Mouse (Mus musculus): ENCODE measurements around the gene Foxn3.

Foxn3 gene

DNA sequence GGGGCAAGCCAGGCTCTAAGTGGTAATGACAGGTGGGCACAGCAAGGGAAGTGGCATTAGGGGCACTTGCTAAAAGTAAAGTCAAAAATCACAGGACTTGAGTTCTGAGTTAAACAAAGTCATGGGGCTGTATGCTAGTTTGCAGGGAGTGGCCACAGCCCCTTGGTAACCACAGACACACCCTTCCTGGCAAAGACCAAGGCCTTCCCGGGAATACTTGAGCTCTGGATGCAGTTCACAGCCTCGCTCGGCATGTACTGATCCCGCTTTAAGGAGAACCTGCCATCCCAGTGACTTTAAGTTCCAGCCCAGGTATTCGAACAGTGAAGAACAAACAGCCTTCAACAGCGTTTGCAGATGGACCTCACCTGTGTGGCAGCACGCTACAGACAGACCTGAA lies 211.2 kb downstream of the Foxn3 start:
- DNase-seq (ENCODE audit: low spot score) = no peak

DNA sequence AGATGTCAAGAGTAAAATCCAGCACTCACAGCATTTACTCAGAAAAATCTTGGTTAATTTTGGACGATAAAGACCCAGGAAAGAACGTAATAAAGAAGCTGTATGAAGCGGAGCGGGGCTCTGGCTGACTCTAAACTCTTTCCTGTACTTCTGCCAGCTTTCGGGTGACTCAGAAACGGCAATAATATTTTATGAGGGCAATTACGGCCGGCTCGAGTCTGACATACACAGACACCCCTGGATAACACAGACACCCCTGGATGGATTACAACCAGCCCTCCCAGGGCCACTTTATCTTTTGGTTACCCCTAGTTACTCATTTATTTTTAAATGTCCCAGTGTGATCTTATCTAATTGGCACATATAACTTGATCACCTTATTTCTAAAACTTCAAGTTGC lies 211.7 kb downstream of the Foxn3 start:
- DNase-seq (ENCODE audit: low spot score) = no peak

DNA sequence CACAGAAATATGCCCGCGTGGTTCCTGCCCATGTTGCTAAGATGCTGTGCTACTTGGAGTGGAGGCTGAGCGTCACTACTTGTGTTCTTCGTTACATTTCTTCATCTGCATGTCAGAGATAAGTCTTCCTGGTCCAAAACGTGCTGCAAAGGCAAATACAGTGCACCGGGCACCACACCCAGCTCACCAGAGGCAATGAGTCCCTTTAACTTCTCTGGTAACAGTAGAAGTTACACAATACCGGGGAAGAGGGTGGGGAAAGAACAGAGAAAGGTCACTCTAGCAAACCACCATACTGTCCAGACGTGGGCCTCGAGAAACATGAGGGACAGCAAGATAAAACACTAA lies 213.8 kb downstream of the Foxn3 start:
- DNase-seq (ENCODE audit: low spot score) = no peak

DNA sequence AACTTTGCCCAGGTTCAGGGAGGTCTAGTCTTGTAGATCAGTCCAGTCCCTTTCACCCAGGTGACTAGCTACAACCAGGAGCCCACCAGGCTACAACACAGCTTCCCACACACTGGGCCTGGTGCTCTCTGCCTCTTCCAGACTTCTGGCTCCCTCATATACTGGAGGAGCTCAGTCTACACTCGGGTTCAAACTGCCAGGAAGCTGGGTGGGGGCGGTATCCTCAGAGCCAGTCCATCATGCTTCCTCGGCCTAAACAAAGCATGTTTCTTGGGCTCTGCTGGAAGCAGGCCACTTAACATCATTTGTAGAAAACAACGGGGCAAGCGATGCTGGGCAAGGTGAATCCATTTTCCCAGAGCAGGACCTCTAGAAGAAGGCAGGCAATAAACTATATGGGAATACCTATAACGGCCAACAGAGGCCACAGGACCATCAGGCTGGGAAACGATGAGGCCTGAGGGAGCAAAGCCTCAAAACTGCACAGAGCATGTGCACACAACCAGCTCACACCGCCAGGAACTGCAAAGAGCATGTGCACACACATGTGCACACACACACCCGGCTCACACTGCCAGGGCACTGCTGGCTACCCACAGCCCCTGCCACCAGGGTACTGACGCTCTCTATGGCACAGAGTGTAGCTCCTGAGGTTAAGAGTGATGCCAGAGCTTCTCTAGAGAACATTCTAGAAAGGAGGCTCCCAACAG lies 214.3 kb downstream of the Foxn3 start:
- DNase-seq (ENCODE audit: low spot score) = no peak

DNA sequence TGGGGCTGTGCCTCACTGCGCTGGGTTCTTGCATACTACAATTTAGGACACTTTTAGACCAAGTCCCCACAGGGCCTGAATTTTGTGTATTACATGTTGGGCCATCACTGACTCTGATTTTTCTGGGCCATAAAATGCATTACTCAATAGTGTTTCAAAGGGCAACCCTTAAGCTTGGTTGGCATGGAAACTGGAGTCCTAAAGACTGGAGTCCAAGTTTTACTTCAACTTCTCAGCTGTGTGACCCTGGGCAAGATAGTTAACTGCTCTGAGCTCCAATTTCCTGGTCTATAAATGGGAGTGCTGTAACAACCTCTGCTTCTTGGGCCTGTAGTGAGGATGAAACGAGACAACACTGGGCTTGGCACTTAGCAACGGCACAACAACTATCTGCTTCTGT lies 215.9 kb downstream of the Foxn3 start:
- DNase-seq (ENCODE audit: low spot score) = no peak

DNA sequence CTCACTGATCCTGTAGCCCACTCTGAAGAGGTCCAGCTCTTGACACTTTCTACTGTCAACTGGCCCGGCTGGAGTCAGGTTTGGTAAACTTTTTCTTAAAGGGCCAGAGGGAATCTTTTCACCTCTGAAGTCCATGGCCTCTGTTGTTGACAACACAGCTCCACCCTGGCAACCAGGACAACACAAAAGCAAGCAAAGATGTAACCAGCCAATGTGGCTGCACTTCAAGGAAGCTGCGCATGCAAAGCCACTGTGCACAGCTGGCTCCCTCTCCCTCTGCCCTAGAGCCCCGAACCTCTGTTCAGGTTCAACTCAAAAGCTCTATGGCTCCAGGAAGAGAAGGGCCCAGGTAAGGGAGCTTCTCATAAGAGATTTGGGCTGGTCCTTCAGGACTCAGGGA lies 216.4 kb downstream of the Foxn3 start:
- no peak for DNase-seq (ENCODE audit: low spot score)

DNA sequence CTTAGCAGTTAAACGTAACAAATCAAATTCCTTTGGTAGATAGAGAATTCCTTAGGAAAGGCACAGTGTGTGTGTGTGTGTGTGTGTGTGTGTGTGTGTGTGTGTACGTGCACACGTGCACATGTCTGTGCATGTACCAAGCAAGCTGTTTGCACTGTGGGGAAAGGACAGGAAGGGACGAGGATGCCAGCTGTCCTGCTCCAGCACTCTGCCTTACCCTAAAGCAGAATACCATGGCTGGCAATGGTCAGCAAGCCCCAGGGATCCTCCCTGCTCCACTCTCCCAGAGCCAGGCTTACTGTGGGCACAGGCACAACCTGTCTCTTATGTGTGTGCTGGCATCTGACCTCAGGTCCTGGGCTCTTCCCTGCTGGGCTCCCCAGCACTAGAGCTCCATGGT lies 218.1 kb downstream of the Foxn3 start:
- no peak for DNase-seq (ENCODE audit: low spot score)

DNA sequence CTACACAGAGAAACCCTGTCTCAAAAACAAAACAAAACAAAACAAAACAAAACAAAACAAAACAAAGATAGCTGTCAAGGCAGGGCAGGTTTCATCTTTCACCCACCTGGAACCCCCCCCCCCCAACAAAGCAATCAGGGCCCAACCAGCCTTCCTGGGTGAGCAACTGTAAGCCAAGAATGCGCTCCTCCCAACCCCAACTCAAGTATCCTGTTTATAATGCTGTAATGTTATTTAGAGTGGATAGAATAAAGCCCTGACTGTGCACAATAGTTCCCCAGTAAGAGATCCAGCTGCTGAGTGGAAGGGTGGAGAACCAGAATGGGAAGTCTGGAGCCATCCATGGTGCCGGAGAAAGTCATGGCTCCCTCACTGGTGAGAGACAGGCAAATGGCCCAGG lies 220.0 kb downstream of the Foxn3 start:
- no peak for DNase-seq (ENCODE audit: low spot score)

DNA sequence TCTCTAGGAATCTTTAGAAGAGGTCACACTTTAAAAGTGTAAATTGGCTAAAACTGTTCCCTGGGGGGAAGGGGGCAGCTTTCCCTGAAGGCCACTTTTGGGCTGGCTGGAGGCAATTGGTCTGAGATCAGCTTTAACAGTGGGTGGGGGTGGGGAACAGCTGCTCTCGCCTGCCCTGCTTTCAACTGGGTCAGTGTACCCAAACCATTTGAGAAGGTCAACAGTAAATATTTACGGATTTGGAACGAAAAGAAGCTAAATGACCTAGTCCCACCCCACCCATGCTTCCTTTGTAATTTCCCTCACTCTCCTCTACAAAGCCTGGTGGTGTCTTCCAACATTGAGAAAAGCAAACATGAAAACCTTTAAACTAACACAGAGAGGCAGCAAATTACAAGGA lies 221.2 kb downstream of the Foxn3 start:
- DNase-seq (ENCODE audit: low spot score) = no peak

DNA sequence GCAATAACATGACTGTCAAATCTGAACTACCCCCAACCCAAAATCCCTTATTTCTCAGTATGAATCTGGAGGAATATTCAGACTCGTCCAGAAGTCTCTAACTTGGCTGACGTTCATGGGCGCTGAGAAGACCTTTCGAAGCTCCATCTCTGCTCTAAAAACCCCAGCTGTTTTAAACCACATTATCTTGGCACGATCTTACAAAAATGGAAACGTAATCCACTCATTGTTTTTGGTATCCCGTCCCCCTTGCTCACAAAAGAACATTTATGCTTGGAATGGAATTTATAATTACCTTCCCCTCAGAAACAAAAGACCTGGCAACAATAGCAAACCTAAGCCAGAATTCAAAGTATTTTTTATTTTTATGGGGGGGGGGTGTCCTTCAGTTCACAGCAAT lies 221.6 kb downstream of the Foxn3 start:
- DNase-seq (ENCODE audit: low spot score) = no peak

DNA sequence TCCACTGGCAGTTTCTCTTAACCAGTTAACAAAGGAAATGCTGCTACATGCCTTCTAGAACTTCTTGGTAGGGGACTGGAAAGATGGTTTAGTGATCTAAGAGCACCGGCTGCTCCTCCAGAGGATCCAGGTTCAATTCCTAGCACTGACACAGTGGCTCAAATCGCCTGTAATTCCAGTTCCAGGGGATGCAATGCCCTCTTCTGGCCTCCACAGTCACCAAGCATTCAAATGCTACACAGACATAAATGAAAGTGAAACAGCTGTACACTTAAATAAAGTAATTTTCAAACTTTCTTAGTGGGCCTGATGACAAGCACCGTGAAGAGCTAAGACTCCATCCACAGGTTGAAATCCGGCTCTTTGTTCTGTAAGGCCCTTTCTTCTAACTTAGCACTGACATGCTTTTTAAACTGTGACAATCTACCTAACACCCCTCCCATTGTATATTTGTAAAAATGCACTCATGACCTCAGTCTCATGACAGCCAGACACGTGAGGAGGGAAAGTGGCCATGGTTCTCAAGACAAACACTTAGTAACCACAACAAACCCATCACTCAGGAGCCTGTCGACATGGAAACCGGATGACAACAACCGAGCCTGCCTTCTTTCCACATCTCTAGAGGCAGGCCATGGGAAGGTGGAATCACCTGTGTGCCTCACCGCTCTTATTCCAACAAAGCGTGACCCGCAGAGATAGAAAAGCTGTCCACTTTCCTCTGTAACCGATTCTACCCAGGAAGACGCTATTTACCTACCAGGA lies 222.8 kb downstream of the Foxn3 start:
- peak; percentile 63 for DNase-seq (ENCODE audit: low spot score)

DNA sequence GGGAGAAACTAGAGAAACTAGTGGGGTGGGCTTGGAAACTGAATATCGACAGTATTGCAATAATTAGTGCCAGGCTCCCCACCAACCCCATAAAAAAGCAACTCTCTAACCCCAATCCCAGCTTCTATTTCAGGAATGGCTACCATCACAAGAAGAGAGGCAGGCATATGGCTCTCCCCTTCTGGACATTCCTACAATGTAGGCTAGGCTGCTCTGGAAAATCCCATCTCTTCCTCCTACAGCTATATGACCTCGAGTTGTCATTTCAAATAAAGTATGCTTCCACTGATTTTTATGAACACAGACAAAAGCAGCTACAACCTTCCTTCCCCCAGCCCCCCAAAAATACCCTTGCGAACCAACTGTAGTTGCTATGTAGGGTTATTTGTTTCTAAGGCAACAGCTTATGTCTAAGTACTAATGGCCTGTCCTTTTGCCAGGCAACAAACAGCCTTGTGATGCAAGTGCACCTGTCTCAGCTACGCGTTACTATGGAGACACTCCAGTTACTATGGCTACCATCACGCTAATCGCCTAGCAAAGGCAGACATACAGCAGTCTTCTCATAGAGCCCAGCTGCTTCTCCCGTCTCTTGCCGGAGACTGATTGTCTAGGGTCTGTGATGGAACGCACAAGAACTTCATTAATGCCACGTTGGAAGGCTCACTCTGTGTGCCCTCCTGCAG lies 223.6 kb downstream of the Foxn3 start:
- DNase-seq (ENCODE audit: low spot score) = peak; percentile 84

DNA sequence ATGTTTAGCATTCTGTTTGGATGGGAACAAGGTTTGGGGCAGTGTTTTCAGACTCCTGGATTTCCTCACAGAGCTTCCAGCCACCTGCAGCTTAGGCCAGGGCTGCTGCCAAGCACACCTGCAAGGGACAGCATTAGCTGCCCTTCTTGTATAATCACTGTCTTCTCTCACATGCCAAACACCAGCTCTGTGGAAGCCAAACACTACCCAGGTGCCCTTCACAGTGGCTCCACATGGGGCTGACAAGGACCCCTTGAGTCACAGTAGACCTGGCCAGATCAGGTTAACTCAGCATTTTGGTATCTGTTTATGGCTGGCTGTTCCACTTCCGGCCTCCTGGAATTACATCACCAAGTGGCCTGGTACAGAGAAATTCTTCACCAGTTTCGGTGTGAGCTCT lies 224.6 kb downstream of the Foxn3 start:
- DNase-seq (ENCODE audit: low spot score) = no peak

DNA sequence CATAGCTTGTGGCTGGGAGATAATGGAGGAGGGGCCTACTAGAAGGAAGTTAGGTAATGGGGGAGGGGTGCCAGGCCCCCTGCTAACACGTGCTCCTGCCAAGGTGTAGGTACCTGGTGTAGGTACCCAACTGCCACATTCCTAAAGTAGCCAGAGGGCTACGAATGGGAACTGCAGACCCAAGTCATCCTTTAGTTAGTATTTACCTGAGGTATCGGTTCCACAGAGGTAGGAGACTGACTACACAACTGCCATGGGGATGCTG lies 226.3 kb downstream of the Foxn3 start:
- DNase-seq (ENCODE audit: low spot score) = no peak

DNA sequence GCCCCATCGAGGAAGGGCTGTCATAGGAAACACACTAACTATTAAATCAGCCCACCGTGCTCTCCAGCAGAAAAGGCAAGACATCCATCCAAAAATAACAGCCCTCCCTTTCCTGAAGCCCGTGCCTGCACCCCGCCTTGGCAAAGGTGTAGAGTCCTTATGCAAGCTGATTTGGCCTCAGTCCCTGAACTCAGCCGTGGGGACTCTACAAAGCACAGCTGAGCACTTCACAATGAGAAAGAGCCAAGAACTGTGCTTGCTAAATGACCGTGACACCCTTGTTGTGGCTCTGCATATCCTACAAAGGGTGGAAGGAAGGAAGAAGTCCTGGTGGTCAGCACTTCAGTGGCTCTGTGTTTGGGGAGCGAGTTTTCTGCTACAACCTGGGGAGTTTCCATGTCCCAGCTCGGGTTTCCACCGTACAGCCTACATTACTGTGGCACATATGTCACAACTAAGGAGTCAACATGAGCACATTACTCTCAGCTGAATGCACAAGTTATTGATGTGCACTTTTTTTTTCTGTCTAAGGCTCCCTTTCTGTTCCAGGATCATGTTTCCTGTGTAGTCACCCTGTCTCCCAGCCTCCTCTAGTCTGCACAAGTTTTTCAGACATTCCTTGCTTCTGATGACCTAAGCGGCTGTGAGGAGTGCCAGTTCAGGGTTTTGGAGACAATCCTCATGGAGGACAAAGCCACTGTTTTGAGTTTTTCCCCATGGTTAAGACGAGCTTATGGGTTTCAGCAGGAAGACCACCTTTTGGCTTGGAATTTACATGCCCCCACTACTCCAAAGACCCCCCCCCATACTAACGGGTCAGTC lies 226.8 kb downstream of the Foxn3 start:
- DNase-seq (ENCODE audit: low spot score) = peak; percentile 51

DNA sequence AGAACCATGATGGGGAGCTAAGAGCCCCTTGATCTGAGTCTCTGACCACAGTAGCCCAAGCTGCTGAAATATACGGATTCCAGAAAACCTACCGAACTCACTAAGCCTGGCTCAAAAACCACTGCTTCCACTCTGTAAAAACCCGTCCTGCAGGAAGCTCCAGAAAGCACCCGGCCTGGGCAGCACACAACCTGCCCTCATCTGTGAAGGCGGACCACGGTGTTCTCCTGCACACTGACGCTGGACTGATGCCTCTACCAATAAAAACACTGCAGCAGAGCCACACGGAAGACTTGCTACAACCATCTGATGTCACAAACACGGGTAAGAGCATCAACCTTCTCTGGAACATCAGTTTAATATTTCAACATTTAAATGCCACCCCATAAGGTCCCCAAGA lies 227.8 kb downstream of the Foxn3 start:
- DNase-seq (ENCODE audit: low spot score) = no peak

DNA sequence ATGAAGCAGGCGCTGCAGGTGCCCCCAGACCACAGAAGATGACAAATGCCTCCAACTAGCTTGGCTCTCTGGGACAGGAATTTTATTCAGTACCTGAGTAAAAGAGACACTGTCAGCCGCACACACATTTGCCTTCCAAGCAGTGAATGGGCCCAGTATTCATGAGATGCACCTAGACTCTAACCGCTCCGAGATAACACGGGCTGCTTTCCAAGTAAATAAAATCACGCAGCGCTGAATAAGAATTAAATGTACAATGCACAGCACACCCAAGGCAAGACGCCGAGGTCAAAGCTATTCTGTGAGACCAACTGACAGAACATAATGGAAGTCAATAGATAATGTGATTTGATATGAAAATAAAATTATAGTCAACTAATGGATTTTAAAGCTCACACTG lies 229.4 kb downstream of the Foxn3 start:
- no peak for DNase-seq (ENCODE audit: low spot score)

DNA sequence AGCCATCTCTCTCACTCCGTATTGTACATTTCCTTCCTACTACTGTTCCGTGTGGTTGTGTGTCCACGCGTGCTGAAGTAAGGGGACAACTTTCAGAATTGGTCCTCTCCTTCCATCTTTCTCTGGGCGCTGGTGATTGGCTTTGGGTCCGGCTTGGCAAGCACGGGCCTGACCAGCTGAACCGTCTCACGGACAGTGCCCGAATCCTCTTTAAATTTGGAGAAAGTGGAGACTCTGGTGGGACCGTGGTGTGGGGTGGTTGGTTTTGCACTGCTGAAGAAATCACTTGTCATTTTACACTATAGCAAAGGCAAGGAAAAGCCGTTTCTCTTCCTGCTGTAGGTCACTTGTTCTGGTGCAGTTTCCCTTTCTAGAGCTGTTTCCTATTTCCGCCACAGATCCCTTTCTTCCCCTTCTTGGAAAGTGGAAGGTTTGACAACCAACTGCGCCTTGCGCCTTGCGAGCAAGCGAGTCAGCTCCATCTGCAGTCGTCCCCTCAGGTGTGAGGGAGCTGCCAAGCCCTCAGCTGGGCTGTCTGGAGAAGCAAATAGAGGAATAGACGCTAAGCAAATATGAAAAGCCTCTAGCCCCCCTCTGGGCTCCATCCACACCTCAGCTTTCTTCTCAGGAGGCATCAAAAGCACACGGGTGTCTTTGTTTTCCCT lies 229.9 kb downstream of the Foxn3 start:
- no peak for DNase-seq (ENCODE audit: low spot score)

DNA sequence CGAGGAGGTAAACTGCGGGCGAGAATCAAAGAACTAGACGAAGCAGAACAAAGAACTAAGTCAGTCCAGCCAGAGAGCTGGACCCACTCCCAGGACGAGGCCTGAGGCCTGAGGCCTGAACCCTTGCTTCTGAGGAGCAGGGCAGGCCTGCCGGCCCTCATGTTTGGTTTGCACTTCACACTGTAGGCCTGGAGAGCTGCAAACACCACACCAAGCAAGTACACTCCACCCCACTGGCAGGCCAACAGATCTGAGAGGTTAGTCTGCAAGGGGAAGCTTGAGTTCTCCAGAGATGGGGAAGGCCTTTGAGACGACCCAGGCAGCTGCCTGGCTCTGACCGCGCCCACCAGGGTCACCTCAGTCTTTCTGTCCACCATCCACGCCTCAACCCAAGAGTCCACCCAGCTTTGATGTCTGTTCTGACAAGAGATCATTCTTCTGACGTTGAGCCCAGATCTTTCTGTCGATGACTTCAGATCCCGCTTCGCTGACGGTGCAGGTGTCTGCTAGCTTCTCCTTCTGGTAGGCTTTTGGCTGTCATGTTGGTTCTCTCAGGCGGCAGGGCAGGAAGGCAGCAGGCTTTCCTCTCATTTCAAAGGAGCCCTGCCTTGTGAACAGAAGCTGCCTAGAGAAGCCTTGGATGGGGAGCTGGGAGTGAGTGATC lies 231.1 kb downstream of the Foxn3 start:
- no peak for DNase-seq (ENCODE audit: low spot score)

DNA sequence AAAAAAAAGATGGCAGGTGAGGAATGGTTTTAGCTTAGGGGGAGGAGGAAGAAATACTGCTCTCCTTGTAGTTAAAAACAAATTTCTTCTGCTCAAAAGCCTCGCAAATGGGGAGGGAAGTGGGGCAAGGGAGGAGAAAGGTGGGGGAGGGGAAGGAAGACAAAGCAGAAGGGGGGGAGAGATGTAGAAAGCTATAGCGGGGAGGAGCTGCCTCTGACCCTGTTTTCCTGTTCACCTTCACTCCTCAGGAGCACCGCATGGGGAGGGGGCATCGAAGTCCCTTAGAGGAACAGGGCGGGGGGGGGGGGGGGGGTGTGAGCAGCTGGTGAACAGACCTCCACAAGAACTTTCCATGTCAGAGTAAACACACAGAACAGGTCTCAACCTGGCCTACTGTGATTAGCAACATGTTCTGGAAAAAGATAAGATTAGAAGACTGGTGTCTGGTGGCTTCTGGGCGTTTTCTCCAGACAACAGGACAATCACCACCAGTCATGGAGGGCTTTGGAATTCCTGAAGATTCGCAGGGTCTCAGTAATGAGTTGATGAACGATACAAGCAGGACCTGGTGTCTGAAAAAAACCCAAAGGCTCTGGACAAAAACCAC lies 231.9 kb downstream of the Foxn3 start:
- no peak for DNase-seq (ENCODE audit: low spot score)

DNA sequence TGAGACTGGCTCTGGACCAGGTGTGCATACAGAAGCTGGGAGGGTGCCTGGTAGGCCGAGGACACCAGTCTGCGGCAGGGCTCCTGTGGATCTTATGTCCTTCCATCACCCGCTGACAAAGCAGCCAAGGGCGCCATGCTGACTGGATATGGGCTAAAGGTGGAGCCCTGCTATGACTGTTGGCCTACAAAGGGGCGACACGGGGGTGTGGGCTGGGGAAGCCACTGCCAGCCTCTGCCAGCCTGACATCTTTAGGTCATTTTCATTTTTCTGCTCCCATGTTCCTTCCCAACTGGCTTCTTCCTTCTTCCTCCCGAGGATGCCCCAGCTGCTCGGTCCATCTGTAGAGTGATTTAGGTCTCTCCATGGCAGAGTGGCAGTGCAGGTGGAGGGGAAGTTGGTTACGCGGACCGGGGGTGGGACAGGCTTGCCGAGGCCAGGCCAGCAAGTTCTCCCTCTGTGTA lies 232.5 kb downstream of the Foxn3 start:
- DNase-seq (ENCODE audit: low spot score) = no peak

Measured in embryo, embryonic 10.5 days (tissue).